Mouse (Mus musculus): Measurements from ENCODE around the gene Itga9.

DNA sequence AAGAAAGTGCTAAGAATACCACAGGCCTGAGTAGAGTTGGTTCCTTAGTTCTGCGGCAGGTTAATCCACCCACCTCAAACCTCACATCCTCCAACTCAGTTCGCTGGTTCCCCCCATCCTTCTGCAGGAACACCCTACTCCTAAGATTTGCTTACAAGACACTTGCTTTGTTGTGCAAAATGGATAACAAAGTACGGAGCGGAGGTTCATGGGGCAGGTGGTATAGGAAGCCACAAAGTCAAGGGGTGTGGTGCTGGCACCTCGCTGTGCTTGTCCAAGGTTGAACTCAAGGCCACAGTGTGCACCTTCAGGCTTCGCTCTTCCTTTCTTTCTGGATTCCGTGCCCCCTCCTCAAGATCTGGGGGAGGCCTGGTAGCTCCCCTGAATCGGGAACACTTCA, 257.0 kb downstream of the Itga9 start:
- TF ChIP-seq CTCF (IDR thresholded peaks at IDR 0.05; ENCODE audit: low read depth, low read length), result no peak
- TF ChIP-seq POLR2A (IDR thresholded peaks at IDR 0.05; ENCODE audit: extremely low read depth, insufficient read depth, low read length), result no peak

Data from liver, adult 2 months (tissue).